Mouse (Mus musculus) lung, postnatal 0 days (tissue): ENCODE data around the gene Diaph3.

Experiments used
- CTCF ChIP-seq: IDR thresholded peaks from 2 replicates; pipeline ENCODE4 v1.5.1; 2016; ENCODE audit warnings: antibody characterized with exemption, mild to moderate bottlenecking
- EP300 ChIP-seq: IDR thresholded peaks from 2 replicates; pipeline ENCODE4 v1.6.1; 2016; ENCODE audit warnings: antibody characterized with exemption, mild to moderate bottlenecking, control low read depth

DNA sequence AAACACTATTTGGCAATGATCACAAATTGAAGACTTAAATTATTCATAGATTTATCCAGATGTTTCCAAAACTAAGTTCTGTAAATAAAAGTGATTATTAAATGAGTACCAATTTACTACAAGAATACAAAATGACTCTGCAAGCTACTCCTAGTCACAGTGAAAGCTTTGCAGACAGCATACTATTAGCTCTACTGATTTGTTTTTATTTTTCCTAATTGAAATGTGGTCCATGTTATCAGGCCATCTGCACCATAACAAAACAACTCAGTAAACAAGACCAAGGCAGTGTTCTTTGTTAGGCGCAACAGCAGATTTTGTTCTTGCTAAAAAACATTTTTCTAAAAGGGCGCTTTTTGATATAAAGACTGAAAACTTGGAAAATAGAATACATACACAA lies 84.9 kb downstream of the Diaph3 start:
- TF ChIP-seq EP300 (no peak), CTCF (no peak)
